Mouse (Mus musculus): ENCODE measurements at regions not wholly inside any gene's neighbourhood (a gene's known extent, or its start where the extent isn't known, plus 50 kb on each side); places are given as distances from the start of the nearest gene placed in this dataset.

DNA sequence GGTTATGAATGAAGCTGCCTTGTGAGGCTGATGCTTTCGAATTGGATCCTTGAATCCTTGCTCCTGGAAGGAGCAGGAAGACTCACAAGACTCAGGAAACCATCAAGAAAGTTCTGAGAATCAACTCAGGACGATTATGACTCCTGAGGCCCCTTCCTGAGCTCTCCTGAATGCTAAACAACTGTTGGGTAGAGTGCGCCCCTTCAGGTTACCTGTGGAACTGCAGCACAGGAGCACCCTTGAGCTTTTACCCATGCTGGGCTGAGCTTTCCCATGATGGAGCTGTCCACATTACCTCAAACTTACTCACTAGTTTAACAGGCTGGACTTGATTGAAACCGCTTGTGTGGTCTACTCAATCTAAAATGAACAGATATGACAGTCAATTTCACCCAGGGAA lies 553.3 kb downstream of the Jrkl start:
- peak; percentile 66 for DNase-seq (ENCODE audit: low read depth, low spot score)

GRCm38 (mm10) chr9:12690948-12691279 lies 554.7 kb downstream of the Jrkl start:
- no peak for DNase-seq (ENCODE audit: low read depth, low spot score)

- DNase-seq (ENCODE audit: low read depth, low spot score) = no peak
Measured at GRCm38 (mm10) chr9:12690182-12690947, 555.3 kb downstream of the Jrkl start.

Measured in ES-CJ7 (cell line).